Mouse (Mus musculus): Measurements from ENCODE around the gene Ubiad1. TPM values are rescaled to one million over a fixed set of nuclear protein-coding genes. Genes with fewer than 3 reads are reported as not detected.

Ubiad1 gene
- total and polyA plus RNA-seq, 2 experiments from 2014 or later = 12.8 to 22.2 TPM

GRCm38 (mm10) chr4:148435657-148436330, 8.8 kb downstream of the Ubiad1 start:
- 30% methylated on average over 6 of the region's 6 CpGs for WGBS

GRCm38 (mm10) chr4:148435106-148435505, 9.5 kb downstream of the Ubiad1 start:
- H3K4me3 ChIP-seq (ENCODE audit: low read length) = no peak overlapping the region
- no peak for DNase-seq (ENCODE audit: low spot score)
- H3K4me2 ChIP-seq (ENCODE audit: low read depth, low read length) = no peak overlapping the region
- no peak for ATAC-seq
- H3K27me3 ChIP-seq (ENCODE audit: insufficient read depth, low read length) = no peaks in the 10 kb centered on the region
- H3K27ac ChIP-seq = peak overlapping the region; percentile 37
- H3K36me3 ChIP-seq (ENCODE audit: insufficient read depth, low read length) = no peaks in the 10 kb centered on the region; the same call in 1 of the 2 replicates
- H3K4me1 ChIP-seq (ENCODE audit: insufficient read depth, low read length) = no peaks in the 10 kb centered on the region
- no peaks in the 10 kb centered on the region for H3K9me3 ChIP-seq (ENCODE audit: low read length)
- H3K9ac ChIP-seq (replicated peaks; ENCODE audit: low read length) = no peak overlapping the region
- 68% methylated on average over 3 of the region's 3 CpGs for WGBS
- no peak for TF ChIP-seq CTCF (IDR thresholded peaks at IDR 0.05; ENCODE audit: low read depth)

More at GRCm38 (mm10) chr4:148435657-148436330, 8.8 kb downstream of the Ubiad1 start:
- H3K4me1 ChIP-seq (ENCODE audit: insufficient read depth, low read length) = no peaks in the 10 kb centered on the region
- no peak overlapping the region for H3K4me2 ChIP-seq (ENCODE audit: low read depth, low read length)
- H3K27me3 ChIP-seq (ENCODE audit: insufficient read depth, low read length) = no peaks in the 10 kb centered on the region
- TF ChIP-seq CTCF (IDR thresholded peaks at IDR 0.05; ENCODE audit: low read depth) = peak; percentile 88
- H3K9me3 ChIP-seq (ENCODE audit: low read length) = no peaks in the 10 kb centered on the region
- H3K4me3 ChIP-seq (ENCODE audit: low read length) = no peak overlapping the region
- peak overlapping the region; percentile 37 for H3K27ac ChIP-seq
- DNase-seq (ENCODE audit: low spot score) (peak; percentile 82), ATAC-seq (peak; percentile 89)
- H3K36me3 ChIP-seq (ENCODE audit: insufficient read depth, low read length) = no peaks in the 10 kb centered on the region; the same call in 1 of the 2 replicates
- H3K9ac ChIP-seq (replicated peaks; ENCODE audit: low read length) = no peak overlapping the region

GRCm38 (mm10) chr4:148434554-148434953, 10.0 kb downstream of the Ubiad1 start:
- Histone ChIP-seq H3K27me3 (ENCODE audit: insufficient read depth, low read length) (no peaks in the 10 kb centered on the region), H3K4me3 (ENCODE audit: low read length) (no peak overlapping the region), H3K4me1 (ENCODE audit: insufficient read depth, low read length) (no peaks in the 10 kb centered on the region), H3K9ac (replicated peaks; ENCODE audit: low read length) (no peak overlapping the region), H3K9me3 (ENCODE audit: low read length) (no peaks in the 10 kb centered on the region), H3K4me2 (ENCODE audit: low read depth, low read length) (no peak overlapping the region), H3K36me3 (ENCODE audit: insufficient read depth, low read length) (no peaks in the 10 kb centered on the region; the same call in 1 of the 2 replicates), H3K27ac (no peak overlapping the region; the same call in 1 of the 2 replicates)
- no peak for ATAC-seq
- WGBS = 84% methylated on average over 4 of the region's 4 CpGs
- TF ChIP-seq CTCF (IDR thresholded peaks at IDR 0.05; ENCODE audit: low read depth) = no peak
- DNase-seq (ENCODE audit: low spot score) = no peak

GRCm38 (mm10) chr4:148433813-148434212, 10.8 kb downstream of the Ubiad1 start:
- Histone ChIP-seq H3K4me3 (ENCODE audit: low read length) (no peak overlapping the region), H3K27me3 (ENCODE audit: insufficient read depth, low read length) (no peaks in the 10 kb centered on the region), H3K36me3 (ENCODE audit: insufficient read depth, low read length) (no peaks in the 10 kb centered on the region; the same call in 1 of the 2 replicates), H3K4me2 (ENCODE audit: low read depth, low read length) (no peak overlapping the region), H3K9ac (replicated peaks; ENCODE audit: low read length) (no peak overlapping the region), H3K27ac (no peak overlapping the region), H3K9me3 (ENCODE audit: low read length) (no peaks in the 10 kb centered on the region), H3K4me1 (ENCODE audit: insufficient read depth, low read length) (no peaks in the 10 kb centered on the region)
- ATAC-seq (no peak), DNase-seq (ENCODE audit: low spot score) (no peak)
- WGBS = 86% methylated on average over 5 of the region's 5 CpGs
- TF ChIP-seq CTCF (IDR thresholded peaks at IDR 0.05; ENCODE audit: low read depth) = no peak

GRCm38 (mm10) chr4:148433336-148433735, 11.2 kb downstream of the Ubiad1 start:
- H3K9ac ChIP-seq (replicated peaks; ENCODE audit: low read length) = no peak overlapping the region
- no peak overlapping the region for H3K27ac ChIP-seq
- no peak for TF ChIP-seq CTCF (IDR thresholded peaks at IDR 0.05; ENCODE audit: low read depth)
- no peaks in the 10 kb centered on the region; the same call in 1 of the 2 replicates for H3K36me3 ChIP-seq (ENCODE audit: insufficient read depth, low read length)
- H3K4me1 ChIP-seq (ENCODE audit: insufficient read depth, low read length) = no peaks in the 10 kb centered on the region
- H3K4me3 ChIP-seq (ENCODE audit: low read length) = no peak overlapping the region
- H3K27me3 ChIP-seq (ENCODE audit: insufficient read depth, low read length) = no peaks in the 10 kb centered on the region
- DNase-seq (ENCODE audit: low spot score) = no peak
- no peak overlapping the region for H3K4me2 ChIP-seq (ENCODE audit: low read depth, low read length)
- H3K9me3 ChIP-seq (ENCODE audit: low read length) = no peaks in the 10 kb centered on the region
- no peak for ATAC-seq
- WGBS = 86% methylated on average over 18 of the region's 18 CpGs

- no peaks in the 10 kb centered on the region for H3K9me3 ChIP-seq (ENCODE audit: low read length)
- H3K4me3 ChIP-seq (ENCODE audit: low read length) = no peak overlapping the region
- no peak overlapping the region for H3K27ac ChIP-seq
- DNase-seq (ENCODE audit: low spot score) (no peak), ATAC-seq (no peak)
- 69% methylated on average over 4 of the region's 4 CpGs for WGBS
- H3K36me3 ChIP-seq (ENCODE audit: insufficient read depth, low read length) = no peaks in the 10 kb centered on the region; the same call in 1 of the 2 replicates
- TF ChIP-seq CTCF (IDR thresholded peaks at IDR 0.05; ENCODE audit: low read depth) = no peak
- H3K4me2 ChIP-seq (ENCODE audit: low read depth, low read length) = no peak overlapping the region
- no peak overlapping the region for H3K9ac ChIP-seq (replicated peaks; ENCODE audit: low read length)
- H3K27me3 ChIP-seq (ENCODE audit: insufficient read depth, low read length) = no peaks in the 10 kb centered on the region
- no peaks in the 10 kb centered on the region for H3K4me1 ChIP-seq (ENCODE audit: insufficient read depth, low read length)
Observed at GRCm38 (mm10) chr4:148432488-148432887, 12.1 kb downstream of the Ubiad1 start.

DNA sequence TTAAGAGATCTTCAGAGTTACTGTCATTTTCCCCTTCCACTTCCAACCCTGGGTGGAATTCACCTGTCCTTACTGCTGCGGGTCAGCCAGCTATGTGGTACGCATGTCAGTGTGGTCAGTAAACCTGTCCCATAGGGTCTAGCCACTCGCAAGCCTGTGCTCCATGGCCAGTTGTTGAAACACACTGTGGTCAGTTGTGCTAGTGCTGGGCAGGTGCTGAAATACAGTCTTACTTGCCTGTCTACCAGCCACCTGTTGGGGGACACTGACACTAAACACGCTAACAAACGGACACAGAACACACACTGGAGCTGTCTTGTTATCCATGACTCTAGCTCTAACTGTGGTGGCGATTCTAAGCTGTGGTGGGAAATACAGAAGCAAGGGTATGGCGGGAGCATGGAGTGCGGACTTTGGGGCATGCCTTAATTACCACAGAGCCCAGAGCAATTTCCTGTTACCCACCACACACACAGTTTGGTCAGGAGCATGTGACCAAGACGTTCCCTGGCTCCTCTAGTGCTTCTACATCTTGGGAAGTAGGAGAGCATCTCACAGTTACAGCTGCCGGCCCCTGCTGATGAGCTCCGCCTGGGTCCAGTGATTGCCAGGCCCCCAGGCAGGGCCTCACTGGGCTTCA, 13.6 kb downstream of the Ubiad1 start:
- Histone ChIP-seq H3K9ac (replicated peaks; ENCODE audit: low read length) (no peak overlapping the region), H3K9me3 (ENCODE audit: low read length) (no peaks in the 10 kb centered on the region), H3K27me3 (ENCODE audit: insufficient read depth, low read length) (no peaks in the 10 kb centered on the region), H3K36me3 (ENCODE audit: insufficient read depth, low read length) (no peaks in the 10 kb centered on the region; the same call in 1 of the 2 replicates), H3K4me3 (ENCODE audit: low read length) (no peak overlapping the region), H3K27ac (no peak overlapping the region), H3K4me1 (ENCODE audit: insufficient read depth, low read length) (no peaks in the 10 kb centered on the region), H3K4me2 (ENCODE audit: low read depth, low read length) (no peak overlapping the region)
- ATAC-seq (no peak), DNase-seq (ENCODE audit: low spot score) (no peak)
- TF ChIP-seq CTCF (IDR thresholded peaks at IDR 0.05; ENCODE audit: low read depth) = no peak
- 75% methylated on average over 11 of the region's 11 CpGs for WGBS

All from hindbrain, postnatal 0 days (tissue).